Mouse (Mus musculus) limb, embryonic 13.5 days (tissue): ENCODE measurements at regions not wholly inside any gene's neighbourhood (a gene's known extent, or its start where the extent isn't known, plus 50 kb on each side); places are given as distances from the start of the nearest gene placed in this dataset.

Source experiments
- ATAC-seq: fragments of 200-750 bp; cut with Nextera tagmentation; 2 replicates; pipeline ENCODE4 v1.8.0; 2017; ENCODE audit warnings: low read depth, moderate number of reproducible peaks, moderate TSS enrichment; ENCODE audit not compliant: low FRiP score
- H3K27ac ChIP-seq: fragments of 300-500 bp; sonication (generic); 2 replicates; pipeline ENCODE4 v1.5.1; 2015; ENCODE audit warnings: inconsistent platforms, mild to moderate bottlenecking, moderate library complexity
- H3K27me3 ChIP-seq: fragments of 300-500 bp; sonication (generic); 2 replicates; pipeline ENCODE4 v1.6.1; 2015; ENCODE audit warnings: mild to moderate bottlenecking, inconsistent platforms
- H3K36me3 ChIP-seq: fragments of 300-500 bp; sonication (generic); 2 replicates; pipeline ENCODE4 v1.6.1; 2015; ENCODE audit warnings: inconsistent platforms, mild to moderate bottlenecking, moderate library complexity
- H3K4me1 ChIP-seq: fragments of 300-500 bp; sonication (generic); 2 replicates; pipeline ENCODE4 v1.6.1; 2015; ENCODE audit warnings: inconsistent platforms
- H3K4me2 ChIP-seq: fragments of 300-500 bp; sonication (generic); replicated peaks from 2 replicates; pipeline ENCODE4 v1.6.1; 2015; ENCODE audit warnings: inconsistent platforms, mild to moderate bottlenecking, moderate library complexity
- H3K4me3 ChIP-seq: fragments of 300-500 bp; sonication (generic); 2 replicates; pipeline ENCODE4 v1.5.1; 2015; ENCODE audit warnings: moderate library complexity, mild to moderate bottlenecking, inconsistent platforms
- H3K9ac ChIP-seq: fragments of 300-500 bp; sonication (generic); 2 replicates; pipeline ENCODE4 v1.6.1; 2015; ENCODE audit warnings: mild to moderate bottlenecking, inconsistent platforms
- H3K9me3 ChIP-seq: fragments of 300-500 bp; sonication (generic); 2 replicates; pipeline ENCODE4 v1.6.1; 2016; ENCODE audit warnings: inconsistent platforms
- WGBS: fragments of 180-500 bp; shearing (Covaris S2); methylation state at CpG from one replicate; pipeline ENCODE4 v1.1.7; 2015; 5-methylcytosine and 5-hydroxymethylcytosine counted together

GRCm38 (mm10) chrX:103904038-103904696 lies 76.9 kb downstream of the Rlim start:
- Histone ChIP-seq H3K4me1 (no peaks in the 10 kb centered on the region), H3K27ac (no peak overlapping the region), H3K4me2 (no peak overlapping the region), H3K9ac (no peak overlapping the region), H3K36me3 (no peaks in the 10 kb centered on the region), H3K4me3 (no peak overlapping the region), H3K27me3 (peaks cover 39% of the 10 kb centered on the region; the same call in 1 of the 2 replicates), H3K9me3 (no peaks in the 10 kb centered on the region)
- WGBS = 80% methylated on average over 5 of the region's 5 CpGs
- no peak for ATAC-seq

DNA sequence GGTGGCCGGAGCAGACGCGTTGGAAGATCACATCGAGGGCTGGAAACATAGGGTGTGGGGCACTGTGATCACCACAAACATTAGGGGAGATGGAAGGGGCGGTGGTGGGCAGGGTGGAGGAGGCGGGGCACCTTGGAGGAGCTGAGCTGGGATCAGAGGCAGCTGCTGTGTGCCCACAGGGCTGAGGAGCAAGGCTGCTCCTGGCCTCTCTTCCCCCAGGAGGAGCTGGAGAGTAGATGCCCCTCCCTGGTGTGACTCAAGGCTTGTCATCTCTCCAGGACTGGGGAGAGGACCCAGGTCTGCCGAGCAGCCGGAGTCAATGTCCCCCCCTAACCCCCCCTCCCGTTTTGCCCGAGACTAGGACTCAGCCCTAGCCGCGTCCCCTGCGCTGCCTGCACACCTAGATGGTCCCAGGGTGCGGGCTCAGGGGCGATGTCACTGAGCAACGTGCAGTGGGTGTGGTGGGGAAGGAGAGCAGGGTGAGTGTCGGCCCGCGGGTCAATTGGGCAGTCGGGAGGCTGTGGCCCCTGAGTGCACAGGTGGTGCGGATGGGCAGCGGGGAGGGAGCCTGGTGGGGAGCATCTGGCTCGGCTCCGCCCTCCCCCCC lies 57.6 kb upstream of the Slc16a2 start:
- Histone ChIP-seq H3K4me1 (no peaks in the 10 kb centered on the region), H3K9me3 (no peaks in the 10 kb centered on the region), H3K4me3 (peak overlapping the region; percentile 16; the same call in 1 of the 2 replicates), H3K9ac (no peak overlapping the region), H3K27me3 (peaks cover 41% of the 10 kb centered on the region), H3K4me2 (peak overlapping the region; percentile 56), H3K27ac (no peak overlapping the region), H3K36me3 (no peaks in the 10 kb centered on the region)
- ATAC-seq = peak; percentile 44; the same call in 1 of the 2 replicates
- WGBS = 19% methylated on average over 24 of the region's 24 CpGs
